Mouse (Mus musculus) hindbrain, embryonic 12.5 days (tissue): ENCODE results near the gene Gphn. TPM values are rescaled to one million over a fixed set of nuclear protein-coding genes. Genes with fewer than 3 reads are reported as not detected.

Experiments used
- ATAC-seq: fragments of 200-750 bp; cut with Nextera tagmentation; 2 replicates; pipeline ENCODE4 v1.8.0; 2017; ENCODE audit warnings: moderate TSS enrichment; ENCODE audit not compliant: low FRiP score
- H3K27ac ChIP-seq: fragments of 300-500 bp; sonication (generic); 2 replicates; pipeline ENCODE4 v1.5.1; 2016; ENCODE audit warnings: mild to moderate bottlenecking
- H3K27me3 ChIP-seq: fragments of 300-500 bp; sonication (generic); 2 replicates; pipeline ENCODE4 v1.6.1; 2016; ENCODE audit warnings: mild to moderate bottlenecking
- H3K36me3 ChIP-seq: fragments of 300-500 bp; sonication (generic); 2 replicates; pipeline ENCODE4 v1.6.1; 2016; ENCODE audit warnings: mild to moderate bottlenecking
- H3K4me1 ChIP-seq: fragments of 300-500 bp; sonication (generic); 2 replicates; pipeline ENCODE4 v1.6.1; 2016
- H3K4me2 ChIP-seq: fragments of 300-500 bp; sonication (generic); replicated peaks from 2 replicates; pipeline ENCODE4 v1.6.1; 2016; ENCODE audit warnings: mild to moderate bottlenecking
- H3K4me3 ChIP-seq: fragments of 300-500 bp; sonication (generic); 2 replicates; pipeline ENCODE4 v1.5.1; 2016; ENCODE audit warnings: mild to moderate bottlenecking
- H3K9ac ChIP-seq: fragments of 300-500 bp; sonication (generic); 2 replicates; pipeline ENCODE4 v1.6.1; 2016; ENCODE audit warnings: mild to moderate bottlenecking, moderate library complexity
- H3K9me3 ChIP-seq: fragments of 300-500 bp; sonication (generic); replicated peaks from 2 replicates; pipeline ENCODE4 v1.6.1; 2016; ENCODE audit warnings: mild to moderate bottlenecking
- WGBS: fragments of 180-500 bp; shearing (Covaris S2); methylation state at CpG from one replicate; pipeline ENCODE4 v1.1.7; 2016; 5-methylcytosine and 5-hydroxymethylcytosine counted together
- polyA plus RNA-seq: library from polyadenylated mRNA; unstranded; fragments of >200 nt; fragmentation: Nextera tagmentation; extraction: Ambion mirVana; gene quantifications from 2 replicates; pipeline ENCODE4 v1.2.1, GENCODE M21; 2016

Gphn gene
- polyA plus RNA-seq, 1 experiment from 2014 or later, result 21.2 TPM

DNA sequence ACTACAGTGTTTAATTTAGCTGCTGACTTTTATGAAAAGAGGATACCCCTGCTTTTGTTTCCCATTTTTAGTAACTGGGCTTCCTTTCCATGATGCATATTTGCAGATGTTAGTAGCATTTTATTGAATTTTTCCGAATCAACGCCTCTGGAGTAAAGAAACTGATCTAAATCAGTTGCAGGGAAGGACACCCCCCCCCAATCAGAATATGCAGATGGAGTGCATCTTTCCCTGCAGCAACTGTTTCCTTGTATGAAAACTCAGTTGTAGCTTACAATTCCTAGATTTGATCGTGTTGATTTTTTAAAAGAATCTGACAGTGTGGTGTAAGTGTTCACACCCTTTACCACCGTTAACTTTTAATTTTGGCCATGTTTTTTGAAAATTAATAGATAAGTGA, 2.0 kb downstream of the Gphn start:
- H3K4me2 ChIP-seq, result peak overlapping the region; percentile 75
- H3K9me3 ChIP-seq, result no peaks in the 10 kb centered on the region
- ATAC-seq, result no peak
- H3K36me3 ChIP-seq, result no peaks in the 10 kb centered on the region
- no peak overlapping the region for H3K27ac ChIP-seq
- 35% methylated on average over 4 of the region's 4 CpGs for WGBS
- H3K9ac ChIP-seq, result no peak overlapping the region
- peaks cover 3% of the 10 kb centered on the region for H3K4me1 ChIP-seq
- no peaks in the 10 kb centered on the region for H3K27me3 ChIP-seq
- peak overlapping the region; percentile 93 for H3K4me3 ChIP-seq

DNA sequence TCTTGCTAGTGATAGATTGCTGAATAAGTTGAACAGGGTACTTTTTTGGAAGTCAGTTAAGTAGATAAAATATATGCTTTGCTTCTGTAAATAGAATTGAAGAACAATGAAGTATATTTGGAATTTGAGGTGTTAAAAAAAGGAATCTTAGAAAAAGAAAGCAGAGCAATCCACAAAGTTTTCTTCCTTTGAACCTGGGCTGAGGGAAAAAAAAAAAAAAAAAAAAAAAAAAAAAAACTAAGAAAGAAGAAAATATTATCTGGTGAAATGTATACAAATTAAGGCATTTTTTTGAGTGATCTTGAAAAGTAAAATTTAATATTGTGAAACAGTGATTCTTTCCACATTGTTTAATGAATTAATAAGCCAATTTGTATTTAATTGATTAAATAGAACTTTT, 6.4 kb downstream of the Gphn start:
- Histone ChIP-seq H3K4me1 (peaks cover 3% of the 10 kb centered on the region), H3K9me3 (no peaks in the 10 kb centered on the region), H3K36me3 (no peaks in the 10 kb centered on the region), H3K4me2 (no peak overlapping the region), H3K27ac (no peak overlapping the region), H3K27me3 (no peaks in the 10 kb centered on the region), H3K9ac (no peak overlapping the region), H3K4me3 (no peak overlapping the region)
- ATAC-seq, result no peak

DNA sequence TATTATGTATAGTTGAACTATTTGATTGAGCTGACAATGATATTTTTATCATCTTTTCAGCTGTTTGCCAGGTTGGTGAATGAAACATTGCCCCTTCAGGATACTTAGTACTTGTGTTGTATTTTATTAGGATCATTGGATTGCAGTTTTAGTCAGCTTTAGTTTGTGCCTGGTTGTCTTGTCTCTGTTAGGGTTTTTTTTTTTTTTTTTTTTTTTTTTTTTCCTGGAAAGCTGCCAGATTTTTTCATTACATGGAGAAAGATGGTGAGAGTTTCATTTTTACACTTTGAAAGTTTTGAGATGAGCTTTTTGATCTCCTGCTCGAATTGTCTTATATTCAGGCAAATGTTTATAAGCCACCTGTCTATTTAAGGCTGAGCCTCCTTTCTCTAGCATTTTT, 22.2 kb downstream of the Gphn start:
- no peaks in the 10 kb centered on the region for H3K27me3 ChIP-seq
- H3K4me2 ChIP-seq, result no peak overlapping the region
- no peak overlapping the region for H3K4me3 ChIP-seq
- H3K36me3 ChIP-seq, result no peaks in the 10 kb centered on the region
- ATAC-seq, result no peak
- no peaks in the 10 kb centered on the region for H3K4me1 ChIP-seq
- WGBS, result 82% methylated on average over 1 of the region's 1 CpGs
- no peak overlapping the region for H3K9ac ChIP-seq
- no peak overlapping the region for H3K27ac ChIP-seq
- H3K9me3 ChIP-seq, result no peaks in the 10 kb centered on the region

DNA sequence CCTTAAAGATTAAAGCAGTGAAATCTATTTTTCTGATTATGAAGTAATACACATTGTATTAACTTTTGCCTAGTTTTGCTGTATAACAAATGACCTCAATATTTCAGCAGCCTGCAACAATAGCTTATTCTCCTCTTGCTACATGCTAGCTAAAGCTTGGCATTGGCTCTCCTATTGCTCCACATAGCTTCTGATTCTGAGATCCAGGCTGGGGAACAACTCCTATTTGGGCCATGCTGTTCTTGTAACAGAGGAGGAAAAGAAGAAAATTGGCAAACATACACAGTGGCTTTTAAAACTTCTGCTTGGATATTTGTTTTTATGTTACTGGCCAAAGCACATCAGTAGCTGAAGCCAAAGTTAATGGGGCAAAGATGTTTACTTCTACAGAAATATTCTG, 23.0 kb downstream of the Gphn start:
- Histone ChIP-seq H3K4me1 (no peaks in the 10 kb centered on the region), H3K27ac (no peak overlapping the region), H3K36me3 (no peaks in the 10 kb centered on the region), H3K9me3 (no peaks in the 10 kb centered on the region), H3K9ac (no peak overlapping the region), H3K4me2 (no peak overlapping the region), H3K4me3 (no peak overlapping the region), H3K27me3 (no peaks in the 10 kb centered on the region)
- ATAC-seq, result no peak

- Histone ChIP-seq H3K27me3 (no peaks in the 10 kb centered on the region), H3K9me3 (peaks cover 4% of the 10 kb centered on the region; the same call in 1 of the 2 replicates)
- 88% methylated on average over 2 of the region's 2 CpGs for WGBS
These were observed 51.2 kb downstream of the Gphn start for GRCm38 (mm10) chr12:78277386-78277785.

DNA sequence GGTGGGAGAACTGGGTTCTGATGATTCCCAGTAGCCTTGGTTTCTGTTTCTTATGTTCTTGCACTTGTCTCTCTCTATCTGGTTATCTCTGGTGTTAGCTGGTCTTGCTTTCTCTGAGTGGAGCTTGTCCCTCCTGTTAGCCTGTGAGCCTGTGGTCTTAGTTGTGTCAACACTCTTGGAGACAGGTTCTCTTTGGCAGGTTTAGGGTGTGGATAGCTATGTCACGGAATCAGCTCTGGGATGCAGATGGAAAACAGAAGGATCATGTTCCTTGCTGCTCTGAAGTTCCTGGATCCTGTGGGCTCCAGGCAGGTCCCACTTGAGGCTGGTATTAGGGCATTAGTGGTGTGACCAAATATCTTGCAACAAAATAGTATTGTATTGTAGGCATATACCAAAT, 64.2 kb downstream of the Gphn start:
- WGBS, result 94% methylated on average over 1 of the region's 1 CpGs
- H3K27me3 ChIP-seq, result no peaks in the 10 kb centered on the region
- H3K9me3 ChIP-seq, result 0 out of 2 replicates have a peak, but pooled peaks cover 2% of the 10 kb centered on the region
- H3K9ac ChIP-seq, result no peak overlapping the region
- no peaks in the 10 kb centered on the region for H3K36me3 ChIP-seq
- H3K4me2 ChIP-seq, result no peak overlapping the region
- no peak overlapping the region for H3K4me3 ChIP-seq
- no peaks in the 10 kb centered on the region for H3K4me1 ChIP-seq
- no peak for ATAC-seq
- H3K27ac ChIP-seq, result no peak overlapping the region

More at GRCm38 (mm10) chr12:78277386-78277785, 51.2 kb downstream of the Gphn start:
- H3K36me3 ChIP-seq, result no peaks in the 10 kb centered on the region
- no peak overlapping the region for H3K9ac ChIP-seq
- H3K4me1 ChIP-seq, result no peaks in the 10 kb centered on the region
- H3K4me3 ChIP-seq, result no peak overlapping the region
- no peak for ATAC-seq
- no peak overlapping the region for H3K4me2 ChIP-seq
- no peak overlapping the region for H3K27ac ChIP-seq

DNA sequence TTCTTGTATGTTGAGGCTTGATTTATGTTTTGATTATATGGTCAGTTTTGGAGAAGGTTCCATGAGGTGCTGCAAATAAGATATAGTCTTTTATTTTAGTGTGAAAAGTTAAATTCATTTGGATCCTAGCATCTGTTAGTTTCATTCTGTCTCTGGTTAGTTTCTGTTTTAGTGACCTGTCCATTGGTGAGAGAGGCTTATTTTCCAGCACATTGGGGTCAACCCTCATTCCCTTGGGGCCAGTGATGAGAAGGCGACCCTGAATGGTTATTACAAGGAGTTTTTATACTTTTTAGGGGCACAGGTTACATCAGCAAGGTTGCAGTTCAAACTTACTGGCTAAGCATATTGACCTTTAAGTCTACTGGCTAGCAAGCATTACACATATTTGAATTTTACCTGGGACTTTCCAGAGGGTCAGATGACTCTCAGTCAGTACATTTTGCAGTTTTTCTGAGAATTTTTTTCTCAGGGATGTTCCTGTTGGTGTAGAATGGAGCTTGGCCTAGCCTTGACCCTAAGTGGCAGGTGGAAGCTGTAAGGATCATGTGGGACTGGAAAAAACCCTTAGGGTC, 72.7 kb downstream of the Gphn start:
- 80% methylated on average over 1 of the region's 1 CpGs for WGBS

DNA sequence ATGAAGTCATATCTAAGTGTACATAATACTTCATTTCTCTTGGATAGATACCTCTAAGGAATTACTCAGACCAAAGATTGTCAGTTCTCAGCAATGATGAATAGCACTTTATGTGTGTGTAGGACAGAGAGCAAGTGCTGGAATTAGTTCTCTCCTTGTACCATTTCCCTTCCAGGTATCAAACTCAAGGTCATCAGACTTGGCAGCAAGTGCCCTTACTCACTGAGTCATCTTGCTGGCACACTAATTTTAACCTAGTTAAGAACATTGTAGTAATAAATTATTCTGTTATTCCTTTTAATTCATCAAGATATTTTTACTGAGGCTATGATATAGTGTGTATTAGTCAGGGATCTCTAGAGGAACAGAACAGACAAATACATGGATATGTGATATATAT, 88.9 kb downstream of the Gphn start:
- H3K4me1 ChIP-seq, result no peaks in the 10 kb centered on the region
- H3K4me3 ChIP-seq, result no peak overlapping the region
- H3K9ac ChIP-seq, result no peak overlapping the region
- no peak for ATAC-seq
- no peak overlapping the region for H3K27ac ChIP-seq
- no peaks in the 10 kb centered on the region for H3K9me3 ChIP-seq
- no peaks in the 10 kb centered on the region for H3K27me3 ChIP-seq
- no peak overlapping the region for H3K4me2 ChIP-seq
- H3K36me3 ChIP-seq, result 0 out of 2 replicates have a peak, but pooled peaks cover 2% of the 10 kb centered on the region

More for the DNA sequence above, 72.7 kb downstream of the Gphn start:
- Histone ChIP-seq H3K9ac (no peak overlapping the region), H3K4me3 (no peak overlapping the region), H3K4me2 (no peak overlapping the region), H3K9me3 (no peaks in the 10 kb centered on the region), H3K36me3 (no peaks in the 10 kb centered on the region), H3K27ac (no peak overlapping the region), H3K4me1 (no peaks in the 10 kb centered on the region), H3K27me3 (no peaks in the 10 kb centered on the region)
- ATAC-seq, result no peak

DNA sequence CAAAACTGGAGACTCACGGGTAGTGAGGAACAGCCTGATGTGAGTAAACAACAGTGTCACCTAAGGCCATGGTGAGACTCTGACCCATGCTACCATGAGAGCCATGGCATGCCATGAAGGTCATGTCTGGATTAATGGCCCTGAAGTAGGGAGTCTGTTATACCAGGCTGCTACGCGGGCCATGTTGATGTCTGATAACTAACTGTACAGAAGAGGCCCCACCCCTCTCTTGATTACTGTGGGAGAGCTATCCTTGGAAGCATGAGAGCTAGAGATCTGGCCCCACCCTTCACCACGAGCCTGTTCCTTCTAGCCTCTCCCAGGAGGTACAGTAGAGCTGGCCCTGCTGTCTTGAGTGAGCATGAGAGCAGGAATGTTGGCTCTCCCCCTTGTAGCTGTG, 101.8 kb downstream of the Gphn start:
- Histone ChIP-seq H3K4me2 (no peak overlapping the region), H3K9ac (no peak overlapping the region), H3K4me1 (no peaks in the 10 kb centered on the region), H3K36me3 (no peaks in the 10 kb centered on the region), H3K27me3 (no peaks in the 10 kb centered on the region), H3K9me3 (no peaks in the 10 kb centered on the region), H3K4me3 (no peak overlapping the region), H3K27ac (no peak overlapping the region)
- WGBS, result 91% methylated on average over 4 of the region's 4 CpGs
- no peak for ATAC-seq

DNA sequence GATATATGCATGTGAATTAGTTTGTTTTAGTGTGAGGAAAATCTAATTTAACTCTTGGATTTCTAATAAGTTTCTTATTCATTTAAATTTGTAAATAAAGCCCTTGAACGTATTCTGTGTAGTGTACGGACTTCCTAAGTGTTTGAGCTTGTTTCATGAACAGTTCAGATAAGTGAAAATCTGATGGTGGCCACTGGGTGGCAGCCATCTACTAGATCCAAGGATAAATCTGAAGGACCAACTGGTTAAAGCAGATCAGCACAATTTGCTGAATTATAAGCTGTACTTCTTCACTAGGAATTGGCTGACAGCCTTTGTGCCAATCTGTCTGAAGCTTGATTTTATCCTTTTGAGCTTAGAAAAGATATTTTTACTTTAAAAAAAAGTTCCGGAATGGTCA, 105.9 kb downstream of the Gphn start:
- peak; percentile 50; the same call in 1 of the 2 replicates for ATAC-seq

GRCm38 (mm10) chr12:78356472-78356871, 130.3 kb downstream of the Gphn start:
- no peak overlapping the region for H3K9ac ChIP-seq
- no peaks in the 10 kb centered on the region for H3K4me1 ChIP-seq
- no peak overlapping the region for H3K4me3 ChIP-seq
- H3K27me3 ChIP-seq, result no peaks in the 10 kb centered on the region
- H3K27ac ChIP-seq, result no peak overlapping the region
- H3K9me3 ChIP-seq, result no peaks in the 10 kb centered on the region
- 83% methylated on average over 2 of the region's 2 CpGs for WGBS
- no peak for ATAC-seq
- H3K36me3 ChIP-seq, result no peaks in the 10 kb centered on the region
- no peak overlapping the region for H3K4me2 ChIP-seq

More for the DNA sequence above, 105.9 kb downstream of the Gphn start:
- no peaks in the 10 kb centered on the region for H3K4me1 ChIP-seq
- WGBS, result 67% methylated on average over 3 of the region's 3 CpGs
- no peak overlapping the region for H3K4me3 ChIP-seq
- H3K27ac ChIP-seq, result no peak overlapping the region
- H3K4me2 ChIP-seq, result no peak overlapping the region
- H3K36me3 ChIP-seq, result no peaks in the 10 kb centered on the region
- H3K9ac ChIP-seq, result no peak overlapping the region
- H3K9me3 ChIP-seq, result no peaks in the 10 kb centered on the region
- H3K27me3 ChIP-seq, result no peaks in the 10 kb centered on the region

GRCm38 (mm10) chr12:78389267-78389666, 163.1 kb downstream of the Gphn start:
- Histone ChIP-seq H3K36me3 (no peaks in the 10 kb centered on the region), H3K4me3 (no peak overlapping the region), H3K4me1 (no peaks in the 10 kb centered on the region), H3K9ac (no peak overlapping the region), H3K27me3 (no peaks in the 10 kb centered on the region), H3K27ac (no peak overlapping the region), H3K9me3 (no peaks in the 10 kb centered on the region), H3K4me2 (no peak overlapping the region)
- no peak for ATAC-seq

DNA sequence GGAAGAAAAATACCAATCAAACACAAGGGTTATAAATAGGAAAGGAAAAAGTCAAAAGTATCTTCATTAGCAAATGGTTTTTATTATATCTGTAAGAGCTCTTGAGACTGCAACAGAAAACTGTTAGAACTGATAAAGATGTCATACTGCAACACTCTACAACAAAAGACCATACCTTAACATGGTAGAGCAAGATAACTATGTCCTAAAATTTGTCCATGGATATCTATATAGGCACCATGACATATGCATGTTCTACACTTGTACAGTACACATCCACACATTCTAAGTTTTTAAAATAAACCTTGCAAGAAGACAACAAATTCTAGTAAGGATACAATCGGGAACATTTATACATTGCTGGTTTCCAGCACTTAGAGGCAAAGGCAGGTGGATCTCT, 169.1 kb downstream of the Gphn start:
- no peaks in the 10 kb centered on the region for H3K36me3 ChIP-seq
- no peak overlapping the region for H3K4me2 ChIP-seq
- no peak overlapping the region for H3K9ac ChIP-seq
- H3K9me3 ChIP-seq, result no peaks in the 10 kb centered on the region
- no peaks in the 10 kb centered on the region for H3K4me1 ChIP-seq
- no peak overlapping the region for H3K4me3 ChIP-seq
- ATAC-seq, result no peak
- 97% methylated on average over 1 of the region's 1 CpGs for WGBS
- H3K27ac ChIP-seq, result no peak overlapping the region
- H3K27me3 ChIP-seq, result no peaks in the 10 kb centered on the region
